In genomic region chr11:115746109-115746508, GRCm38 (mm10) we compare ENCODE assay signal across 8 mouse cellular contexts.
"Had no signal": no experiment of that assay in that cellular context is flagged by ENCODE, and none has a peak within 500 bp of the region (broad histone marks: within the 10 kb centered on the region; RNA-seq: fewer than 3 reads in every experiment).

No protein-coding gene starts in this region.

- DNase-seq: right cerebral cortex, adult 18-20 months; right cerebral cortex, postnatal 25 days had no signal

- H3K36me3 ChIP-seq: kidney, embryonic 15.5 days; limb, embryonic 15.5 days; liver, embryonic 12.5 days; lung, embryonic 15.5 days; midbrain, embryonic 12.5 days had no signal

- H3K27me3 ChIP-seq: kidney, embryonic 15.5 days; limb, embryonic 15.5 days; lung, embryonic 15.5 days; midbrain, embryonic 12.5 days had no signal

- H3K4me3 ChIP-seq: kidney, embryonic 15.5 days; left cerebral cortex, adult 2 months; limb, embryonic 15.5 days; liver, embryonic 12.5 days; lung, embryonic 15.5 days; midbrain, embryonic 12.5 days had no signal

- H3K27ac ChIP-seq: kidney, embryonic 15.5 days; left cerebral cortex, adult 2 months; limb, embryonic 15.5 days; liver, embryonic 12.5 days; lung, embryonic 15.5 days; midbrain, embryonic 12.5 days had no signal
